Mouse (Mus musculus) spleen, adult 2 months (tissue): ENCODE measurements at regions not wholly inside any gene's neighbourhood (a gene's known extent, or its start where the extent isn't known, plus 50 kb on each side); places are given as distances from the start of the nearest gene placed in this dataset.

ENCODE experiments used
- CTCF ChIP-seq: fragments of 200-500 bp; IDR thresholded peaks from 2 replicates; pipeline ENCODE4 v1.5.1; 2011; ENCODE audit warnings: mild to moderate bottlenecking, inconsistent platforms; ENCODE audit not compliant: insufficient read depth, insufficient read length, insufficient replicate concordance; ENCODE audit errors: extremely low read depth
- POLR2A ChIP-seq: fragments of 200-500 bp; IDR thresholded peaks from 2 replicates; pipeline ENCODE4 v1.6.1; 2011; ENCODE audit warnings: low read depth, low read length, inconsistent platforms

GRCm38 (mm10) chr2:57644117-57644516 lies 353.6 kb upstream of the Galnt5 start:
- no peak for TF ChIP-seq CTCF
- no peak for TF ChIP-seq POLR2A
